Mouse (Mus musculus): ENCODE measurements around the gene Selenok. TPM values are rescaled to one million over a fixed set of nuclear protein-coding genes. Genes with fewer than 3 reads are reported as not detected.
A peak's percentile ranks its signal among the peaks of the same experiment; 100 is the strongest.

The Selenok gene
- polyA plus RNA-seq, 1 experiment from 2014 or later: 150 TPM

- Histone ChIP-seq H3K4me3 (ENCODE audit: low read depth, low read length) (no peak overlapping the region), H3K9ac (replicated peaks) (no peak overlapping the region), H3K36me3 (replicated peaks; ENCODE audit: insufficient read depth, low read length) (no peaks in the 10 kb centered on the region), H3K27me3 (ENCODE audit: insufficient read depth, low read length) (no peaks in the 10 kb centered on the region), H3K4me2 (ENCODE audit: low read depth, low read length) (no peak overlapping the region), H3K4me1 (ENCODE audit: insufficient read depth) (no peaks in the 10 kb centered on the region), H3K9me3 (ENCODE audit: low read length) (no peaks in the 10 kb centered on the region), H3K27ac (ENCODE audit: low read depth) (no peak overlapping the region)
- TF ChIP-seq EP300 (IDR thresholded peaks at IDR 0.05; ENCODE audit: low read depth) (no peak), CTCF (IDR thresholded peaks at IDR 0.05; ENCODE audit: low read depth) (peak; percentile 59)
- no peak for ATAC-seq
- peak; percentile 20 for DNase-seq
- 31% methylated on average over 2 of the region's 2 CpGs for WGBS (ENCODE audit: insufficient replicate concordance)
These were observed 27.2 kb upstream of the Selenok start for GRCm38 (mm10) chr14:29940877-29941276.

DNA sequence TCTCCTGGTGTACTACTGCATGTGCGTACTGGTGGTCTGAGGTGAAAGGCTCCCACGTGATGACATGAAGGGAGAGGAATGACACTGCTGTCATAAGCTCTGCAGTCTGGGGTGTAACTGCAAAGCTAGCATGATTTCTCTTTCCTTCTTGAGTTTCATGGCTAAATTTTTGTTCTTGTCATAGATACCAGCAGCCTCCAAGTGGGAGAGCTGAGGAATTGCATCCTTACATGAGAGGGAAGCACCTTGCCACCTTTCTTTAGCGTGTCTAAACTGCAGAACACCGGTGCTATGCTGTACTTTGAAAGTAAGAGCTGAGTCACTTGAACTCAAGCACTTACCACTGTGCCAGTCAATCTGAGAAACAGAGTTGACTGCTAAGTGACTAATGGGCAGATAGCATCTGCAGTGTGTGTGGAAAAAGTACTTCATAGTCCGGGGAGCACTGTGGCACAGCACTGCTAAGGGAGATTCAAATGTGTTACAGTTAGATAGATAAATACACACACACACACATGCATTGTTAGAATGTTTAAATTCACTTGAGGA, 21.3 kb upstream of the Selenok start:
- ATAC-seq (no peak), DNase-seq (no peak)
- H3K4me1 ChIP-seq (ENCODE audit: insufficient read depth): no peaks in the 10 kb centered on the region
- no peak for TF ChIP-seq EP300 (IDR thresholded peaks at IDR 0.05; ENCODE audit: low read depth)
- TF ChIP-seq CTCF (IDR thresholded peaks at IDR 0.05; ENCODE audit: low read depth): no peak
- H3K9ac ChIP-seq (replicated peaks): no peak overlapping the region
- H3K4me2 ChIP-seq (ENCODE audit: low read depth, low read length): no peak overlapping the region
- H3K36me3 ChIP-seq (replicated peaks; ENCODE audit: insufficient read depth, low read length): no peaks in the 10 kb centered on the region
- H3K4me3 ChIP-seq (ENCODE audit: low read depth, low read length): no peak overlapping the region
- no peaks in the 10 kb centered on the region for H3K9me3 ChIP-seq (ENCODE audit: low read length)
- no peak overlapping the region for H3K27ac ChIP-seq (ENCODE audit: low read depth)
- no peaks in the 10 kb centered on the region for H3K27me3 ChIP-seq (ENCODE audit: insufficient read depth, low read length)
- WGBS (ENCODE audit: insufficient replicate concordance): 58% methylated on average over 5 of the region's 5 CpGs

DNA sequence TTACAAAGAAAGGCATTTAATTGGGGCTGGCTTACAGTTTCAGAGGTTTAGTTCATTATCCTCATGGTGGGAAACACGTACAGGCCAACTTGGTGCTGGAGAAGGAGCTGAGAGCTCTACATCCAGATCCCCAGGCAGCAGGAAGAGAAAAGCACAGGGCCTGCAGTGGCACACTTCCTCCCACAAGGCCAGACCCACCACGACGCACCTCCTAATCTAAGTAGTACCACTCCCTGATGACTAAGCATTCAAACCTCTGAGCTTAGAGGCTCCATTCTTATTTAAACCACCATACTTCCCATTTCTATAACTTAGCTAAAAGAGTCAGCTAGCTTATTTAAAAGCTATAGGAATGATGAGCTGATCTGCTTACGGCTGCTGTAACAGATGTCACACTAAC, 17.3 kb upstream of the Selenok start:
- H3K4me3 ChIP-seq (ENCODE audit: low read depth, low read length): no peak overlapping the region
- H3K9me3 ChIP-seq (ENCODE audit: low read length): no peaks in the 10 kb centered on the region
- TF ChIP-seq CTCF (IDR thresholded peaks at IDR 0.05; ENCODE audit: low read depth) (no peak), EP300 (IDR thresholded peaks at IDR 0.05; ENCODE audit: low read depth) (no peak)
- 37% methylated on average over 4 of the region's 4 CpGs for WGBS (ENCODE audit: insufficient replicate concordance)
- ATAC-seq: no peak
- no peak for DNase-seq
- no peak overlapping the region for H3K9ac ChIP-seq (replicated peaks)
- H3K27ac ChIP-seq (ENCODE audit: low read depth): no peak overlapping the region
- H3K27me3 ChIP-seq (ENCODE audit: insufficient read depth, low read length): no peaks in the 10 kb centered on the region
- H3K36me3 ChIP-seq (replicated peaks; ENCODE audit: insufficient read depth, low read length): no peaks in the 10 kb centered on the region
- no peak overlapping the region for H3K4me2 ChIP-seq (ENCODE audit: low read depth, low read length)
- H3K4me1 ChIP-seq (ENCODE audit: insufficient read depth): no peaks in the 10 kb centered on the region

- DNase-seq: no peak
- TF ChIP-seq EP300 (IDR thresholded peaks at IDR 0.05; ENCODE audit: low read depth) (no peak), CTCF (IDR thresholded peaks at IDR 0.05; ENCODE audit: low read depth) (no peak)
These were observed 10.7 kb upstream of the Selenok start for GRCm38 (mm10) chr14:29957393-29957792.

GRCm38 (mm10) chr14:29967611-29968010, 497 bp upstream of the Selenok start:
- TF ChIP-seq CTCF (IDR thresholded peaks at IDR 0.05; ENCODE audit: low read depth): no peak
- no peak for TF ChIP-seq EP300 (IDR thresholded peaks at IDR 0.05; ENCODE audit: low read depth)
- Histone ChIP-seq H3K4me3 (ENCODE audit: low read depth, low read length) (peak overlapping the region; percentile 98), H3K27me3 (ENCODE audit: insufficient read depth, low read length) (no peaks in the 10 kb centered on the region), H3K27ac (ENCODE audit: low read depth) (peak overlapping the region; percentile 96), H3K4me1 (ENCODE audit: insufficient read depth) (peaks cover 34% of the 10 kb centered on the region), H3K9me3 (ENCODE audit: low read length) (no peaks in the 10 kb centered on the region), H3K36me3 (replicated peaks; ENCODE audit: insufficient read depth, low read length) (peaks cover 25% of the 10 kb centered on the region), H3K9ac (replicated peaks) (peak overlapping the region; percentile 97; the same call in 1 of the 2 replicates), H3K4me2 (ENCODE audit: low read depth, low read length) (peak overlapping the region; percentile 85)
- no peak for DNase-seq
- ATAC-seq: no peak
- 57% methylated on average over 7 of the region's 7 CpGs for WGBS (ENCODE audit: insufficient replicate concordance)

More at GRCm38 (mm10) chr14:29957393-29957792, 10.7 kb upstream of the Selenok start:
- no peak for ATAC-seq
- H3K27me3 ChIP-seq (ENCODE audit: insufficient read depth, low read length): no peaks in the 10 kb centered on the region
- H3K36me3 ChIP-seq (replicated peaks; ENCODE audit: insufficient read depth, low read length): no peaks in the 10 kb centered on the region
- H3K4me1 ChIP-seq (ENCODE audit: insufficient read depth): no peaks in the 10 kb centered on the region
- no peak overlapping the region for H3K4me3 ChIP-seq (ENCODE audit: low read depth, low read length)
- no peak overlapping the region for H3K9ac ChIP-seq (replicated peaks)
- no peak overlapping the region for H3K4me2 ChIP-seq (ENCODE audit: low read depth, low read length)
- no peak overlapping the region for H3K27ac ChIP-seq (ENCODE audit: low read depth)
- H3K9me3 ChIP-seq (ENCODE audit: low read length): no peaks in the 10 kb centered on the region

DNA sequence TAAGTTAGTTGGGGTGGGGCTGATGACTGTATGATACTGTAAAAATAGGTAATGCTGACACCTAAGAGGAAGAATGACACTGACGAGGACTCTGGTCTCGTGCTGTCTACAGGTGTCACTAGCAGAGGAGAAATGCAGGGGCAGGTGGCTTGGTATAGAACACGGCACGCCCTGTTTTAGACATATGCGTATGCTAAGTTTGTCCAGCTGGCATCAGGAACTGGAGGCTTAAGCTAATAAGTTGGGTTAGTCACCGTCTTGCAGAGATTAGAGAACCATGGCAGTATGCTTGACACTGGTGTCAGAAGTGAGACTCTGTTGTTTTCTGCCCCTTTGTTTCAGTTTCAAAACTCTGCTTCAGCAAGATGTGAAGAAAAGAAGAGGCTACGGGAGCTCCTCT, 3.3 kb downstream of the Selenok start:
- no peak for ATAC-seq
- 86% methylated on average over 7 of the region's 7 CpGs for WGBS (ENCODE audit: insufficient replicate concordance)
- H3K4me3 ChIP-seq (ENCODE audit: low read depth, low read length): no peak overlapping the region

More for the DNA sequence above, 3.3 kb downstream of the Selenok start:
- Histone ChIP-seq H3K4me1 (ENCODE audit: insufficient read depth) (peaks cover 40% of the 10 kb centered on the region), H3K36me3 (replicated peaks; ENCODE audit: insufficient read depth, low read length) (peaks cover 44% of the 10 kb centered on the region), H3K4me2 (ENCODE audit: low read depth, low read length) (peak overlapping the region; percentile 85), H3K27me3 (ENCODE audit: insufficient read depth, low read length) (no peaks in the 10 kb centered on the region), H3K9me3 (ENCODE audit: low read length) (no peaks in the 10 kb centered on the region), H3K9ac (replicated peaks) (no peak overlapping the region), H3K27ac (ENCODE audit: low read depth) (peak overlapping the region; percentile 1; the same call in 1 of the 2 replicates)
- no peak for DNase-seq
- TF ChIP-seq EP300 (IDR thresholded peaks at IDR 0.05; ENCODE audit: low read depth): no peak
- TF ChIP-seq CTCF (IDR thresholded peaks at IDR 0.05; ENCODE audit: low read depth): no peak
